Mouse (Mus musculus) layer of hippocampus, adult 11-12 months (tissue): ENCODE measurements around the gene Pde8b.

Source experiments
- DNase-seq: peaks from one replicate; pipeline ENCODE4 v3.0.0; 2022; ENCODE audit warnings: low spot score

Pde8b gene

DNA sequence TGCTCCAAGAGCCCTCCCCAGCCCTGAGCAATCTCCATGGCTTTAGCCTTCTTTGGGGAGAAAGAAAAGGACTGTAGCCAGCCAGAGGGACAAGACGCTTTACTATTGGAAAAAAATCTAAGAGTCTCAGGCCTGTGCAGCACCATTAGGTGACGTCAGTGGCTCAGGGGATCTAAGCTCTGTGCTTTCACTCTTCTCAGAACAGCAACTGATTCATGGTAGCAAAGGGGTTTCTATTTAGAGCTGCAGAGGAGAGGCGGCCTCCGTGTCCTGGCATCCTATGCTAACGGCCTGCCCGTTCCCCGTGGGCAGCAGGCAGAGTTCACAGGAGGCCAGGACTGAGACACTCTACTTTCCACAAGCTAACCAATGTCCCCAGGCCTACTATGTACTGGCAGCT lies 169.1 kb downstream of the Pde8b start:
- DNase-seq: no peak

DNA sequence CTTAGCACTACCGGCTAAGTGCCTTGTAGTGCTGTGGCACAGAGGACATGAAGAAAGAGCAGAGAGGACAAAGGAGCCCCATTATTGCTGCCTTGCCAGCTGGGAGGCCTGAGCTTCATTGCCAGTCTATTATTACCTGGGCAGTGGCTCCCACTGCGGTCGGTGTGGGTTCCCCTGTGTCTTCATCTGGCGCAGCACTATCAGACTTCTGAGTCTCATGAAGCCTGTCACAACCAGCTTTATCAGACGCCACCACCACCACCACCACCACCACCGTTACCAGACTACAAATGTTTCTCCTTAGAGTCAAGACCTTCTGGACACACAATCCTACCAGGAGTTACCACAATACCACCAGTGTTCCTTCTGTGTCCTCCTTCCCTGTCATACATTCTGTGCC lies 171.6 kb downstream of the Pde8b start:
- no peak for DNase-seq

DNA sequence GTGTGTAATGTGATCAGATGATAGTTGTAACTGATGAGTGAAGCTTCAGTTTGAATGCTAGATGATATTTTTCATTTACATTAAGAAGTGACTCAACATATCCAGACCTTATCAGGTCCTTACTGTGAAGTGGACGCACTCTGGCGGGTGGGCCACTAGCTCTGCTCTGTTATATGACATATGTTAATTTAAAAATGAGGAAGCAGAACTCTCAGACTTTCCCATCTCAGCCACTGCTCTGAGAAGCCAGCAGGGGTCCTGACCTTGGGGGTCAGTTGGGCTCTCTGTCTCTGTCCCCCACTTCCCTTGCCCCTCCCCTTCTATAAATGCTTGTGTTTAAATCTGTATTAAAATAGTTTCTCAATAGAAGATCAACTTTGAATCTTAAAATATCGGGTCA lies 172.4 kb downstream of the Pde8b start:
- DNase-seq: no peak

DNA sequence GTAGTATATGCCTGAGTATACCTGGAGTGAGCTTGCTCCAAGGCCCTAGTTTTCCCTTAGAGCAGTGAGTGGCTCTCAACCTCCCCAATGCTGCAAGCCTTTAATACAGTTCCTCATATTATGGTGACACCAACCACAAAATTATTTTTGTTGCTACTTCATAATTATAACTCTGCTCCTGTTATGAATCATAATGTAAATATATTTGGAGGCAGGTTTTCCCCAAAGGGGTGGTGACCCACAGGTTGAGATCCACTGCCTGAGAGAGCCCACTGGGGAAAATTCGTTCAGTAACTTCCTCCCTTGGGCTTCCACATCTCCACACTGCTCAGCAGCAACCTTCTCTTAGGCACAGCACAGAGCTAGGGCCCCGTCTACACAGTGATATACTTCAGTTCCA lies 174.0 kb downstream of the Pde8b start:
- no peak for DNase-seq

DNA sequence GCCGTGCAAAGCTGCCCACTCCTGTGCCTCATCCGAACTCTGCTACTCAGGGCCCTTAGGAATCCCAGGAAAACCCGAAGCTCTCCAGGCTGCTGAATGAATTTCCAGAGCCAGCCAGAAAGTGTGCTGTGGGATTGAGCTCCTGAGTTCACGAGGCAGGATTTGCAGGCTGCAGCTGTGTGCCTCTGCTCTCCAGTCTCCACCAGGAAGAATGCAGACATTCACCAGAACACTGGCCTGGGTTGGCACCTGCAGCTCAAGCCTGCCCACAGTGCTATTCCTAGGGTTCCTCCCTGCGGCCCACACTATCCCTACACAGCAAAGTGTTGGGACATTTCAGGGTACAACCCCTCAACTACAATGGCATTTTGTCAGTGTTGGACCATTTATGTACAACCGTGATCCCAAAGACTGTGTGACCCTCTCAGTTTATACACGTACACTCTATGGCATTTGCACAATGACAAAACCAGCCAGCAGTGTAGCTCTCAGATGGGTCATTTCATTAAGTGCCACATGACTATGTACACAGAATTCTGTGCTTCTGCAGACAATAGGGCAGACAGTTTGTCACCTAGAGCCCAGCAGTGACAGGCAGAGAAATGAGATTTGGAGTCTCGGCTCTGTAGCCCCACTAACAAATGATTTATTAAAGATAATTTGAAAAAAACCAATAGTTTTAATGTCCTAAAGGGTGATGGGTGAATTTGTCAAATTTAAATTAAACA lies 176.5 kb downstream of the Pde8b start:
- no peak for DNase-seq

DNA sequence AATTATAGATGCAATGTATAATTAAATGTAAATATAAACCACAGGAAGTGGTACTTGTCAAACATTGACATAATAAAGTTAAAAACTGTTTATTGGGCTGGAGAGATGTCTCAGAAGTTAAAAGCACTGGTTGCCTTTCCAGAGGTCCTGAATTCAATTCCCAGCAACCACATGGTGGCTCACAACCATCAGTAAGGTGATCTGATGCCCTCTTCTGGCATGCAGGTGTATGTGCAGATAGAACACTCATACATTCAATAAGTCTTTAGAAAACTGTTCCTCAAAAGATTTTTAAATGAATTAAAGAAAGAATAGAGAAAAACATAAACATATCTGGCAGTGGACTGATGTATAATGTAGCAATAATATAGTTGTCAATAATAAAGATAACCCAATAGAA lies 179.9 kb downstream of the Pde8b start:
- DNase-seq: no peak

DNA sequence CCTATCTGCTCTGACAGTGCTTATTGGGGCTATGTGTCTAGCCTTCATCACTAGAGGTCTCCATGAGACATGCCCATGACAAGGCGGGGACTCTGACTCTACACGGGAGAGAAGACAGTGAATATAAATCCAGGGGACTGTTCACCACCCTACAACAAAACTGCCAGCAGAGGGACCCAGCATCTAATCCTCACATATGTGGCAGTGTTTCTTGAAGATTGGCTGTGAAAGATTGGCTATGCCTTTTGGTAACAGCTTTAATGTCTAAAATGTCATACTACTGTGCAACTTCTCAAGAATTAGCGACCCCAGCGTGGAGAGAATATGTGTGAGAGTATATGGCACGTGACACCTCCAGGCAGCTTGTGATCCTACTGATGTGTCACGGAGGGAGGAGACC lies 182.3 kb downstream of the Pde8b start:
- peak; percentile 43 for DNase-seq

DNA sequence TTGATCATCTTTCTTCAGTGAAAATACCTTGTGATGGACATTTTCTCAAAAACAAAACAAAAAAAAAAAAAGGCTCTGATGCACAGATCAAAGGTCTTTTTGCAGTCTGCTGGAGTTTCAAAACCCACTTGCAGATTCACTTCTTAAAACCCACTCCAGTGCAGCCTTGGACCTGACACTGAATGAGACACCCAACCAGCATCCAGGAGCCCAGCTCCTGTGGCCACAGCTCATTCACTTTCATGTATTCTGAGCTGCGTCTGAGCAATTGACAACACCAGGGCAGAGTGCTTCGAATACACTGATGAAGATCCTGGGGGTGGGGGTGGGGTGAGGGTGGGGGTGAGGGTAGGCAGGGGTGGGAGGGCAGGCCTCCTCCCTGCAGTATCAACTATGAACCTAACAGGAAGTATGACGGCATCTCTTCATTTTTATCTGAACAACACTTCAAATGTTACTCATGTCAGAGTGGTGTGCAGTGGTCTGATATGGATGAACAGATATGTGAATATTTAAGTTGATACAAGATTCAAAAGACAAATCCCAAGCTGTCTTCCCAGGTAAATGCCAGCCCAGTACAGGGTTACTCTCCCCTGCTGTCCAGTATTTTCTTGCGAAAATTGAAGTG lies 186.6 kb downstream of the Pde8b start:
- no peak for DNase-seq

DNA sequence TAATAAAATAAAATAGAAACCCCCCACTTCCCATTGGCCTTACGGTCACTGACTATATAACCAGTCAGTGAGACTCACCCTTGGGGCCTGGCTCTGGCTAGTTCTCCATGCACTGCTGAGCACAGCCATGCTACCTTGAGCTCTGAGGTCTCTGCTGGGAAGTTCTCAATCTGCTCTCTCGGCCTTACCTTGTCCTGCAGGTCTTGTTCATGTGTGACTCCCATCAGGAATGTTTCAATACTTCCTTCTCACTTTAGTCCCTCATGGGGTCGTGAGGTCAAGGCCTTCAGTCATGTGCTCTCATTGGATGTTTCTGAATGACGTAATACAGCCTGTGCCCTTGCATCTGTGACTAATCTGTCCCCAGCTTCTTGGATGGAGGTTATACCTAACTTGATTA lies 191.3 kb downstream of the Pde8b start:
- no peak for DNase-seq

DNA sequence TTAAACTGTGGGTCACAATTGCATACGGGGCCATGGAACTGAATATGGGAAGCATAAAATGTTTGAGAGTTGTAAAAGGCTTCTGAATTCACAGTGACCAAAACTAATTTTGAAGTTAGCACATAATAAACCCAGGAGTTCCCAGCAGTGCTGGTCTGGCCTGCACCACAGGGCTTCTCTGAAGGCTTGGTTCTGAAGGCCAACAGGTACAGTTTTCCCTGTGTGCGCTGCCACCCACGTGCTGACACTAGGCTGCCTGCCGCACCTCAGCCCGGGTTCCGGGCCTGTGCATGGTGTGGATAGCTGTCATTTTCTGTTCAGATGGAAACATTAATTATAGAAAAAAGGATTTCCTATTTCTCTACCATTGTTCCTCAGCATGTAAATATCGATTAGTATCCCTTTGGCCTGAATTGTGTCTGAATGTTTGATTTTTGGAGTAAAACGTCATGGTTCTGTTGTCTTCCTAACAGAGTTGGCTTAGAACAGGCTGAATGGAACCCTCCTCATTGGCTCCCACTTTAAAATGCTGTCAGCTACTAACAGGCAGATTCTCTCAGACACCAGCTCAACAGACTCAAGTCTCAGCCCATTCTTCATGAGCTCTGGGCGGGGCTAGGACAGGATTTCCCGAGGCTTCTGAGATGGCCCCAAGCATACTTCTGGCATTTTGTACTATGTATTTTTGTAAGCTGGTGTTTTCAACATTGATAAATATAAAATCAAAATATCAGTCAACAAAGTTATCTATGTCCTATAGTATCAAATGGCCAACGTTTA lies 193.4 kb downstream of the Pde8b start:
- no peak for DNase-seq

DNA sequence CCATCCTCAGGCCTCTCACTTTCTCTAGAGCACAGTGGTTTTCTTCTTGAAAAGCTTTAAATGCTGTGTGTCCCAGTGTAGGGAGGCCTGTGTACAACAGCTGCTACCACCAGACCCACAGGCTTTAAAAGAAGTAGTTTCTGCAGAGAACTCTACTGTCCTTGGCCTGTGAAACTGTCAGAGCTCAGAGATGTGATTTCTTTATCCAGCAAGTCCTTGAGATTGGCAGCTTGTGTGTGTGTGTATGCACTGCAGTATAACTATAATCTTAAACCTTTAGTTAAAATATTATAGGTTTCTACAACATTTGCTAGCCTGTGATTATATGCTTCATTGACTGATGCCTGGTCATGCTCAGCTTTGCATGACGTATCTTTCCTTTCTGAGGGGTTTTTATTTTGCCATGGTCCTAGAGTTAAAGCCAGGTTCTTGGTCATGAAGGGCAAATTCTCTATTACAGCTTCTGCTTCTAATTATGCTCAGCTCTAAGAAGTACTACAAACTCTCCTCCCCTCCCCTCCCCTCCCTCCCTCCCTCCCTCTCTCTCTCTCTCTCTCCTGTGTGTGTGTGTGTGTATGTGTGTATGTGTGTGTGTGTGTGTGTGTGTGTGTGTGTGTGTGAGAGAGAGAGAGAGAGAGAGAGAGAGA lies 194.3 kb downstream of the Pde8b start:
- DNase-seq: no peak

DNA sequence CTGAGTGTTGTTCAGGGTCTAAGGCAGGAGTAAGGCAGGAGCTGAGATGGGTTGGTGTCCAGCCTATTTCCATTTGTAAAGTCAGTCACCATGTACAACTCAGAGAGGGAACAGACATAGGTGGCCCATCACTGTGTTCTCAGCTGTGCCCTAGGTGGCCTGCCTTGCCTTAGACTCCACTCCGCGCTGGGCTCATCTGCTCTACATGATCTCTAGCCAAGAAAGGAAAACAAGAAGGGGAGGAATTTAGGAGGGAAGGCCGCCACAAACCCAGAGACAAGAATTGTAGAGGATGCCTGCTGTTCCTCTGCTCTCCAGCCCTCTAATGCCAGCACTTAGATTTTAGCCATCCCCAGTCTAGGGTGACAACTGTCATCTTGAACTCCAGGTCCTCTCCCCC lies 197.7 kb downstream of the Pde8b start:
- DNase-seq: no peak

DNA sequence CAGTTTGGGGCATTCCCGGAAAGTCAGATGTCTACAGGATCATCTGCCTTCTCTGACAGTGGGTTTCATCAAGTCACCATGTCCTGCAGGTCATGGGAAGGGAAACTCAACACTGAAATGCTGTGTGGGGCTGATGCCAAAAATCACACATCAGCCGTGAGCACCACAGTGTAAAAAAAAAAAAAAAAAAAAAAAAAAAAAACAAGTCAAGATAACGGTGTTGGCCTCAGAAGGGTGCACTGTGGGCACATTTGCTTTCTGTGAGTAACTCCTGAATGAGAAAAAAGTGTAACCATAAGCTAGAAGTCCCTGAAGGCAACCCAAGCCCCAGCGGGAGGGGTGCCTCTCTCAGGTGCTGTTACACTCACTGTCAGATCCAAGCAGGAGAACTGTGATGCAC lies 199.7 kb downstream of the Pde8b start:
- DNase-seq: no peak

DNA sequence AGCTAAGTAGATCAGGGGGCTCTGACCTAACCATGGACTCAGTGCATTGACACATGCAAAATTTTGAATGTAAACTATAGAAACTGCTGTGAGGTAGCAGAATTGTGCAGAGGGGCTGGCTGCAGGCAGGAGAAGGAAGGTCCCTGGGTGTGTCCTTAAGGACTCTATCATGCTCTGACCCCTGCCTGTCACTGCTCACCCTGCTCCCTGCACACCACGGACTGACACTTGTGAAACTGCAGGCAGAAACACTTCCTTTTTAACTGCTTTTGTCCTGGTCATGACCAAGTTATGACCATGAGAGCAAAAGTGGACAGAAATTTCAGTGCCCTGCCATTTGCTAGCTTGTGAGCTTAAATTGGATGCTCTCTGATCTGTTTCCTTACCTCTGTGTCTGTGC lies 206.0 kb downstream of the Pde8b start:
- DNase-seq: no peak

DNA sequence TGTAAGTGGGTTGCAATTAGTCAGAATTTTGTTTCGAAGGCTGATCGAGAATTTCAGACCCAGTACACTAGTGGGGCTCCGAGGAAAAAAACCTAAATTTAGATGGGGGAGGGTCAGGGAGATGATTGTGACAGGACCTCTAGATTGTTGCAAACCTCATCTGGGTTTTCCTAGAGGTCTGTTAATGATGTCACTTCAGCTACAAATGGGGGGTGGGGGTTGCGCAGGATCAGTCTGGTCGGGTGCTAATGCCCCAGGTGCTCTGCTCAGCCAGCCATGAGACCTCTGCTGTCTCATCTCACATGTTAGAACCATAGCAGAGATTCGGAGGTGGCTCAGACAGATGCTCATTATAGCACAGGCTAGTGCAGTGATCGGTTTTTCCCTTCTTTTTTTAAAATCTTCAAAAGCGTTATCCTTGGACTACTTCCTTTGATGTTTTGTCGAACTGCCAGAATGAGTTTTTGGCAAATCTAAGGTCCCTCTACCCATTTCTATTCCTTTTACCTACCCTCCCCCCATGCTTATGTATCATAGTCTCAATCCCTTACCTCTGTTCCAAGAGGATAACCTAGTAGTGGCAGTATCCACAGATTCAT lies 209.9 kb downstream of the Pde8b start:
- DNase-seq: no peak

DNA sequence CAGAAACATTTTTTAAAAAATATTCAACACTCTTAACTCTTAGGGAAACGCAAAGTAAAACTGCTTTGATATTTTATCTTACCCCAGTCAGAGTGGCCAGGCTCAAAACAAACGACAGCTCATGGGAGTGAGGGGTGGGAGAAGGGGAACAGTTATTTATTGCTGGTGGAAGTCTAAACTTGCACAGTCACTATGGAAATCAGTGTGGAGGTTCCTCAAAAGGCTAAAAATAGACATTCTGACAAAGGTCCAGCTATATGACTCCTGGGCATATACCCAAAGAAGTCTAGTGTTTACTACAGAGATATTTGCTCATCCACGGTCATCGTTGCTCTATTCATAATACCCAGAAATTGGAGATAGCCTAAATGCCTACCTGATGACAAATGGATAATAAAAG lies 211.9 kb downstream of the Pde8b start:
- no peak for DNase-seq

DNA sequence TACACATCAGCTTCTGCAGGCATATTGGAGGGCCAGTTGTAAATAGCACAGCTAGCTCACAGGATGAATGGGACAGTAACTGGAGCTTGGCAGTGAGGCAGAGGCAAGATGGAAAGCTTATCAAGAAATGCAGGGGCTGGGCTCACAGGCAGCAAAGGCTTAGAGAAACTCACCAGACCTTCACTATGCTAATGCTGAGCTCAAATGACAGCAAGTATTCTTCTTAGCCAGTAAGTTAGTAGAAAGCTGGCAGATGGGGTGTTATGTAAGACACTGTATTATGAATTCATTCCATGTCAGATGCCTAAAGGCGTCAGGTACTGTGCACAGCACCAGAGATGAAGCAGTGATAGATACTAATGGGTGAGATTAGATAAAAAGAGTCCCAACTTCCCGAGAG lies 215.4 kb downstream of the Pde8b start:
- DNase-seq: peak; percentile 66

DNA sequence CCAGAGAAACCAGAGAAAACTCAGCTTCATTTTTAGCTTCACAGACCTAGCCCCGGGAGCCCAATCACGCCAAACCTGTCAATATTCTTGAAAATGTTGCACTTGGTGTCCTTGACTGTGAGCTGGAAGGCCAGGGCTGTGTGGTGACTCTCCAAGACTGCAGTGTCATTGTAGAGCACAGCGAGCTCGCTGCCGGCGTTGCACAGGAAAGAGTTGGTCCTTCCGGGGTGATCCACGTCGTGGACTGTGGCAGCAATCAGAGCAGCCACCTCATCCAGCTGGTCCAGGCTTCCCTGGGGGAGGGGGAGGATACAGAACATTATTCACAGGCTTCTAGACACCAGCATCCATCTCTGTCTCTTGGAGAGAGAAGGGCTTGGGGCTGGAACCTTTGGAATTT lies 216.0 kb downstream of the Pde8b start:
- DNase-seq: no peak

DNA sequence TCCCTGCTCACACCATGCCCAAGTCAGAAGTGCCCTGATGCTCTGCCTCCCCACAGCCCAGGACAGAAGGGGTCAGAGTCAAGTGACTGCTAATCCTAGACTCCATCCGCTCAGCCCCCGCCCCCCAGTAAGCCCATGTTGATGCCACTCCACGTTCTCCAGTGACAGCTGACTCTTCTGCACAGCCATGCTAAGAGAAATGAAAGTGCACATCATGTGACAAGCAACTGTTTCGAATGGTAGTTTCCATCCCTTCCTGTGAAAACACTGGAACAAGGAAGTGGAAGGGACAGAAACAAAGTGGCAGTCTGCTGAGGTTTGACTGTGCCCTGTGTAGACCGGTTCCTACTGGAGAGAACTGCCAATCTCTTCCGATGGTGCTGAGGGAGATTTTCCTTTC lies 217.2 kb downstream of the Pde8b start:
- DNase-seq: no peak

DNA sequence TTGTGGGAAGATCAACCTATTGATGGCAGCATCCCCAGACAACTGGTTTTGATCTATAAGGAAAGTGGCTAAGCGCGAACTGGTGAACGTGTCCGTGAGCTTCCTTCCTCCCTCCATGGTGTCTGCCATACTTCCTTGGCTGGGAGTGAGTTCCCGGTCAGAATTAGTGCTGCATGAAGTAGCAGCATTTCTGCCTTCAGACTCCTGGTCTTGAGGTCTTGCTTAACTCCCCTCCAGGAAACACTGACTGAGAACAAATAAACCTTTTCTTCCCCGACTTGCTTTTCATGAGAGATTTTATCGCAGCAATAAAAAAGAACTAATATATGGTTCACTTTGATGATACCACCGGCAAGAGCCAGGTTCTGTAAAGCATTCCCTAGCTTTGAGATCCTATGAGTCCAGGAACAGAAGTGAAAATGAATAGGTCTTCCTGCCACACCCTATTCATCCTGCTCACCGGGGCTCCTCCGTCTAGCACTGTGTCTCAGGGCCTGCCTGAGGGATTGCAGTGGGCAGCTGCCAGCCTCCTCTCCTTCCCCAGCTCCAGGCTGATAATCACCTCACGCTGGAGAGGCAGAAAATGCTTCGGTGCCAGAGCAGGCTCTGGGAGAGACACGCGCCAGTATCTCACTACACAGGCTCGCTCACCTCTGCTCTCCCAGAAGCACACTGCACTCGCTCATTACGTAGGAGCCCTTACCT lies 217.9 kb downstream of the Pde8b start:
- no peak for DNase-seq

DNA sequence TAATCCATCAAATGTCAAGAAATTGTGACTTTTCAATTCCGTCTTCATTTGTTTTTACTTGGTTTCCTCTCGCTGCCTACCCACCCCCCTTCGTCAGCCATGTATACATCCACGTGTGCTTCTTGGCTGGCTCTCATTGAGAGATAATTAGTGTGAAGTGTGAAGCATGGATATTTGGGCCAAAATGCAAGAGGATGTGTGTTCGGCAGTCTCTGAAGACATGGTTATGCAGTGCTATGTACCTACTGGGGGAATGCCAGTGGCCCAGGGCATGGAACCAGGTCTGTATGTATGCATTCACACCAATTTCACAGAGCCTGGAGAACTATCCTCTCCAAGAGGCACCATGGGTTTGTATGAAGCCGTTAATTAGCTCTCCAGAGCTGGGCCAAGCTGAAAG lies 219.3 kb downstream of the Pde8b start:
- no peak for DNase-seq

DNA sequence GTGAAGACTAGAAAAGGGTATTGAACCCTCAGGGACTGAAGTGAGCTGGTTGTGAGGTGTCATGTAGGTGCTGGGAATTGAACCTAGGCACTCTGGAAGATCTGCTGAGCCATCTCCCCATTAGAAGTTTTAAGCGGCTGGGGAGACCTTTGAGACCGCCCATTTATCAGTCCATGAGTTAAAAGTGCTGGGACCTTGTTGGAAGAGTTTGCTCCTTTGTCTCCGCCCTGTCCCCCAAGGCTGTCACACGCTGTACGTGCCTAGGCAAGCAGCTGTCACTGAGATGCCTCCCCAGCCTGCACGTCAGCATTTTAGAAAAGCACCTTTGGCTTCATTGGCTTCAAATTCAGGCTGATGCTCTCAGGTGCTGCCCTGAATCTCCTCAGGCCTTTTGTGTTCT lies 229.9 kb downstream of the Pde8b start:
- DNase-seq: no peak
